Mouse (Mus musculus) MEL (cell line): Measurements from ENCODE around the gene Ccdc187. TPM values are rescaled to one million over a fixed set of nuclear protein-coding genes. Genes with fewer than 3 reads are reported as not detected.

Experiments used
- DNase-seq: peaks from one replicate; pipeline ENCODE4 v3.0.0; 2011; ENCODE audit warnings: low read depth, low spot score
- H3K27ac ChIP-seq: 2 replicates; pipeline ENCODE4 v1.5.1; 2012; ENCODE audit warnings: low read depth, mild to moderate bottlenecking, control low read depth, low read length, moderate library complexity; ENCODE audit not compliant: control insufficient read depth
- H3K27me3 ChIP-seq, 2 experiments: fragments of 150-350 bp in 1 of 2; sonication (generic) in 1 of 2; 2 replicates each; pipeline ENCODE4 v1.6.1; 2012; ENCODE audit warnings: low read length in 2 of 2, mild to moderate bottlenecking in 2 of 2, improper control_type of control experiment in 1 of 2, moderate library complexity in 1 of 2; ENCODE audit not compliant: insufficient read depth in 2 of 2, control insufficient read depth in 1 of 2
- H3K36me3 ChIP-seq, 2 experiments: 2 replicates each; pipeline ENCODE4 v1.6.1; 2012 to 2014; ENCODE audit warnings: low read length in 2 of 2, improper control_type of control experiment in 1 of 2, inconsistent platforms in 1 of 2, mild to moderate bottlenecking in 1 of 2; ENCODE audit not compliant: insufficient read depth in 2 of 2, control insufficient read depth in 1 of 2
- H3K4me1 ChIP-seq, 2 experiments: fragments of 150-350 bp in 1 of 2; sonication (generic) in 1 of 2; 2 replicates each; pipeline ENCODE4 v1.6.1; 2012; ENCODE audit warnings: low read length in 2 of 2, improper control_type of control experiment in 1 of 2, mild to moderate bottlenecking in 1 of 2; ENCODE audit not compliant: insufficient read depth in 2 of 2, control insufficient read depth in 1 of 2
- H3K4me3 ChIP-seq, 2 experiments: fragments of 150-350 bp in 1 of 2; sonication (generic) in 1 of 2; 2 replicates each; pipeline ENCODE4 v1.5.1; 2012; ENCODE audit warnings: low read depth in 2 of 2, low read length in 2 of 2, mild to moderate bottlenecking in 2 of 2, moderate library complexity in 2 of 2, control low read depth in 1 of 2, improper control_type of control experiment in 1 of 2; ENCODE audit not compliant: control insufficient read depth in 1 of 2, insufficient read depth in 1 of 2
- H3K79me2 ChIP-seq: 2 replicates; pipeline ENCODE4 v1.6.1; 2012; ENCODE audit warnings: mild to moderate bottlenecking, low read length, moderate library complexity; ENCODE audit not compliant: control insufficient read depth, poor library complexity, insufficient read depth
- H3K9ac ChIP-seq: 2 replicates; pipeline ENCODE4 v1.6.1; 2012; ENCODE audit warnings: low read depth, mild to moderate bottlenecking, control low read depth, low read length, moderate library complexity; ENCODE audit not compliant: control insufficient read depth, poor library complexity, severe bottlenecking
- H3K9me3 ChIP-seq: fragments of 150-350 bp; sonication (generic); replicated peaks from 2 replicates; pipeline ENCODE4 v1.6.1; 2012; ENCODE audit warnings: mild to moderate bottlenecking, low read length, improper control_type of control experiment, moderate library complexity; ENCODE audit not compliant: insufficient read depth
- CHD1 ChIP-seq: IDR thresholded peaks from 2 replicates; pipeline ENCODE4 v1.6.1; 2012; ENCODE audit warnings: low read depth, mild to moderate bottlenecking, inconsistent platforms, low read length, improper control_type of control experiment
- E2F4 ChIP-seq: IDR thresholded peaks from 2 replicates; pipeline ENCODE4 v1.6.1; 2011; ENCODE audit warnings: low read depth, low read length, improper control_type of control experiment, borderline replicate concordance
- ELF1 ChIP-seq: IDR thresholded peaks from 2 replicates; pipeline ENCODE4 v1.6.1; 2014; ENCODE audit warnings: low read depth, mild to moderate bottlenecking, inconsistent platforms, low read length, improper control_type of control experiment, moderate library complexity
- ETS1 ChIP-seq: IDR thresholded peaks from 2 replicates; pipeline ENCODE4 v1.6.1; 2012; ENCODE audit warnings: low read depth, mild to moderate bottlenecking, inconsistent platforms, low read length, improper control_type of control experiment, moderate library complexity
- GABPA ChIP-seq: IDR thresholded peaks from 2 replicates; pipeline ENCODE4 v1.6.1; 2012; ENCODE audit warnings: low read depth, mild to moderate bottlenecking, inconsistent platforms, low read length, improper control_type of control experiment, moderate library complexity
- GATA1 ChIP-seq: IDR thresholded peaks from 2 replicates; pipeline ENCODE4 v1.6.1; 2011; ENCODE audit warnings: low read depth, low read length, improper control_type of control experiment
- HCFC1 ChIP-seq: IDR thresholded peaks from 2 replicates; pipeline ENCODE4 v1.6.1; 2012; ENCODE audit warnings: low read depth, mild to moderate bottlenecking, inconsistent platforms, low read length, improper control_type of control experiment, moderate library complexity
- JUND ChIP-seq: IDR thresholded peaks from 2 replicates; pipeline ENCODE4 v1.6.1; 2011; ENCODE audit warnings: low read depth, mild to moderate bottlenecking, improper control_type of control experiment, low read length
- KAT2A ChIP-seq: conservative IDR thresholded peaks from 2 replicates; pipeline ENCODE4 v1.6.1; 2012; ENCODE audit warnings: low read depth, low read length, improper control_type of control experiment, inconsistent platforms
- MAFK ChIP-seq: IDR thresholded peaks from 2 replicates; pipeline ENCODE4 v1.6.1; 2011; ENCODE audit warnings: low read depth, mild to moderate bottlenecking, low read length, improper control_type of control experiment, borderline replicate concordance
- MAX ChIP-seq: IDR thresholded peaks from 2 replicates; pipeline ENCODE4 v1.6.1; 2011; ENCODE audit warnings: low read length, improper control_type of control experiment
- MAZ ChIP-seq: IDR thresholded peaks from 2 replicates; pipeline ENCODE4 v1.6.1; 2012; ENCODE audit warnings: low read depth, mild to moderate bottlenecking, inconsistent platforms, low read length, improper control_type of control experiment
- MXI1 ChIP-seq: IDR thresholded peaks from 2 replicates; pipeline ENCODE4 v1.6.1; 2011; ENCODE audit warnings: mild to moderate bottlenecking, low read depth, low read length, improper control_type of control experiment
- NELFE ChIP-seq: IDR thresholded peaks from 2 replicates; pipeline ENCODE4 v1.6.1; 2011; ENCODE audit warnings: low read depth, low read length, improper control_type of control experiment
- NRF1 ChIP-seq: IDR thresholded peaks from 2 replicates; pipeline ENCODE4 v1.6.1; 2014; ENCODE audit warnings: low read depth, mild to moderate bottlenecking, inconsistent platforms, low read length, improper control_type of control experiment, moderate library complexity; ENCODE audit not compliant: poor library complexity, insufficient read depth, severe bottlenecking
- POLR2A ChIP-seq, 2 experiments: IDR thresholded peaks; 2 replicates each; pipeline ENCODE4 v1.6.1; 2011 to 2012; ENCODE audit warnings: low read length in 2 of 2, mild to moderate bottlenecking in 2 of 2, control low read depth in 1 of 2, improper control_type of control experiment in 1 of 2, low read depth in 1 of 2, moderate library complexity in 1 of 2; ENCODE audit not compliant: control insufficient read depth in 1 of 2, insufficient read depth in 1 of 2, poor library complexity in 1 of 2
- POLR2AphosphoS2 ChIP-seq: IDR thresholded peaks from 2 replicates; pipeline ENCODE4 v1.6.1; 2011; ENCODE audit warnings: low read length, improper control_type of control experiment
- RAD21 ChIP-seq: IDR thresholded peaks from 2 replicates; pipeline ENCODE4 v1.6.1; 2011; ENCODE audit warnings: mild to moderate bottlenecking, low read depth, low read length, improper control_type of control experiment
- RCOR1 ChIP-seq: IDR thresholded peaks from 2 replicates; pipeline ENCODE4 v1.6.1; 2012; ENCODE audit warnings: low read depth, mild to moderate bottlenecking, inconsistent platforms, low read length, improper control_type of control experiment
- SIN3A ChIP-seq: IDR thresholded peaks from 2 replicates; pipeline ENCODE4 v1.6.1; 2012; ENCODE audit warnings: low read length, improper control_type of control experiment, inconsistent platforms
- SMC3 ChIP-seq: IDR thresholded peaks from 2 replicates; pipeline ENCODE4 v1.6.1; 2011; ENCODE audit warnings: low read depth, low read length, improper control_type of control experiment
- TBP ChIP-seq: IDR thresholded peaks from 2 replicates; pipeline ENCODE4 v1.8.0; 2011; ENCODE audit warnings: low read depth, low read length, improper control_type of control experiment
- TCF12 ChIP-seq: IDR thresholded peaks from 2 replicates; pipeline ENCODE4 v1.6.1; 2014; ENCODE audit warnings: low read depth, mild to moderate bottlenecking, inconsistent platforms, low read length, improper control_type of control experiment, moderate library complexity
- ZC3H11A ChIP-seq: IDR thresholded peaks from 2 replicates; pipeline ENCODE4 v1.6.1; 2012; ENCODE audit warnings: low read depth, mild to moderate bottlenecking, inconsistent platforms, low read length, improper control_type of control experiment
- ZKSCAN1 ChIP-seq: IDR thresholded peaks from 2 replicates; pipeline ENCODE4 v1.6.1; 2012; ENCODE audit warnings: low read depth, mild to moderate bottlenecking, inconsistent platforms, low read length, improper control_type of control experiment, moderate library complexity
- ZMIZ1 ChIP-seq: IDR thresholded peaks from 2 replicates; pipeline ENCODE4 v1.6.1; 2012; ENCODE audit warnings: low read depth, mild to moderate bottlenecking, inconsistent platforms, low read length, improper control_type of control experiment, moderate library complexity
- polyA plus RNA-seq, 2 experiments: library from polyadenylated mRNA; stranded (reverse) in 1 of 2; unstranded in 1 of 2; fragments of >175 nt in 1 of 2; fragments of >200 nt in 1 of 2; gene quantifications; 2 replicates each; pipeline versions ENCODE4 v1.2.1 to v1.2.4; 2012; ENCODE audit warnings: low replicate concordance in 2 of 2, low read depth in 1 of 2; ENCODE audit not compliant: insufficient read length in 2 of 2, insufficient read depth in 1 of 2, missing spikeins in 1 of 2
- total RNA-seq: library from RNA; depleted of rRNA; stranded (reverse); fragments of 300-350 nt; gene quantifications from 2 replicates; pipeline ENCODE4 v1.2.3, GENCODE M21; 2012

The Ccdc187 gene
- total and polyA plus RNA-seq, 3 experiments: not detected

DNA sequence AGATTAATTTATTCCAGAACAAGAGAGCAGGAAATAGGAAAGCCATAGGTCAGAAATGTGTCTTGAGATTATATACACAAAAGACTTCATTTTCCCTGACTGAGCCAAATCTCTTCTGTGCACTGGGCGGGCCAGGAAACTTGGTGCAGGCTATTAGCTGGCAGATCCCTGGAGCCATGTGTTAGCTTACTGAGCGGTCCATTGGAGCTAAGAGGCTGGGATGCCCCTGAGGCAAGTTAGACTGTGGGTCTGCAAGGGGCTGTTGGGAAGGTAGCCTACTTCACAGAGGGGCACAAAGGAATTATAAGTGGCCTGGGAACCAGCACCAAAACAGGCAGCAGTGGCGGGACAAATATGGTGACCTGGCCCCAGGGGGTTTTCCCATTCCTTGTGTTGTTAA is 53.5 kb downstream of the Ccdc187 start:
- H3K9ac ChIP-seq: no peak overlapping the region
- no peak overlapping the region for H3K4me3 ChIP-seq
- peaks cover 0 to 4% of the 10 kb centered on the region in 2 experiments; a peak in 2 of 4 replicates for H3K4me1 ChIP-seq
- TF ChIP-seq CHD1 (no peak), ELF1 (no peak), SIN3A (no peak)
- no peak for DNase-seq
- no peaks in the 10 kb centered on the region for H3K9me3 ChIP-seq
- peaks cover 0 to 7% of the 10 kb centered on the region in 2 experiments; a peak in 2 of 4 replicates for H3K36me3 ChIP-seq
- no peak overlapping the region for H3K27ac ChIP-seq
- H3K27me3 ChIP-seq: peaks cover 5% of the 10 kb centered on the region in 2 experiments; a peak in 3 of 4 replicates
- H3K79me2 ChIP-seq: peaks cover 8% of the 10 kb centered on the region; the same call in 1 of the 2 replicates

GRCm38 (mm10) chr2:26240330-26240729 is 54.0 kb downstream of the Ccdc187 start:
- H3K9me3 ChIP-seq: no peaks in the 10 kb centered on the region
- H3K4me1 ChIP-seq: peaks cover 0 to 9% of the 10 kb centered on the region in 2 experiments; a peak in 2 of 4 replicates
- H3K9ac ChIP-seq: no peak overlapping the region
- no peak overlapping the region for H3K4me3 ChIP-seq
- H3K36me3 ChIP-seq: peaks cover 0 to 11% of the 10 kb centered on the region in 2 experiments; a peak in 2 of 4 replicates
- H3K27ac ChIP-seq: no peak overlapping the region
- no peak for DNase-seq
- peaks cover 8% of the 10 kb centered on the region; the same call in 1 of the 2 replicates for H3K79me2 ChIP-seq
- H3K27me3 ChIP-seq: peaks cover 5% of the 10 kb centered on the region in 2 experiments; a peak in 3 of 4 replicates
- TF ChIP-seq MAFK: no peak
- no peak for TF ChIP-seq MAZ
- no peak for TF ChIP-seq GABPA
- TF ChIP-seq MAX: no peak
- no peak for TF ChIP-seq POLR2AphosphoS2
- no peak for TF ChIP-seq TCF12
- no peak for TF ChIP-seq ELF1
- no peak for TF ChIP-seq ZKSCAN1
- TF ChIP-seq SIN3A: no peak

DNA sequence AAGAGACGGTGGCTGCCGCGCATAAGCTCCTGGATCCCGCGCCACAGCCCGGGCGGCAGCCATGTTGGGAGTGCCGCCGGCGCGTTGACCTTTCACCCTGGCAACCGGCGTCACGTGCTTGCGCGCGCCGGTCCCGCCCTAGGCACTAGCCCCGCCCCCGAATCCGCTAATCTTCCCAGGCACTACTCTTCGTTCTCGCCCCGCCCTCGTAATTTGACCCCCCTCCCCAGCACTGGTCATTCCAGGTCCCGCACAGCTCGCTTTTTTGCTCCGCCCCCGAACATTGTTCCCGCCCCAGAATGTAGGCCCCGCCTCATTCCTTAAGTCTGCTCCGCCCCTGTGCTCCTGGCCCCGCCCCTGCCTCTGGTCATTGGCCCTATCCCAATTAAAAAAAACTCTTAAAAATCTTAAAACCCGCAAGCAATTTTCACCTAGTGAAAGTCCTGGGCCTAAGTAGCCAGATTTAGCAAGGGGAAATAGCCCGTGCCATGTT is 57.0 kb downstream of the Ccdc187 start, which contains the start of gene Qsox2:
TSS of gene Qsox2 (minus strand) at position 236 of the 493 bp plus-strand sequence.
- Histone ChIP-seq H3K27ac (peak within 1 kb of the TSS; percentile 11; the same call in 1 of the 2 replicates), H3K79me2 (peaks cover 9% of the 10 kb centered on the region), H3K4me1 (peaks cover 5 to 23% of the 10 kb centered on the region in 2 experiments; a peak in 3 of 4 replicates), H3K4me3 (peak within 1 kb of the TSS; percentile 74 to 89), H3K9me3 (no peaks in the 10 kb centered on the region), H3K27me3 (peaks cover 5% of the 10 kb centered on the region in 2 experiments; a peak in 3 of 4 replicates), H3K9ac (peak within 1 kb of the TSS; percentile 94), H3K36me3 (peaks cover 0 to 24% of the 10 kb centered on the region in 2 experiments; a peak in 2 of 4 replicates)
- DNase-seq: peak; percentile 94
- TF ChIP-seq SMC3: no peak
- no peak for TF ChIP-seq E2F4
- peak; percentile 62 for TF ChIP-seq TCF12
- TF ChIP-seq MXI1: peak; percentile 78; the same call in 1 of the 2 replicates
- peak; percentile 33 to 81; a peak in 2 of 4 replicates for TF ChIP-seq POLR2A (IDR thresholded peaks at IDR 0.05; ENCODE audit: control insufficient read depth in 1 of 2, insufficient read depth in 1 of 2, low read depth in 1 of 2, low read length in 2 of 2, poor library complexity in 1 of 2)
- TF ChIP-seq ZKSCAN1: peak; percentile 45; the same call in 1 of the 2 replicates
- TF ChIP-seq NRF1: peak; percentile 61
- no peak for TF ChIP-seq JUND
- TF ChIP-seq SIN3A: peak; percentile 82
- TF ChIP-seq TBP: peak; percentile 38; the same call in 1 of the 2 replicates
- no peak for TF ChIP-seq ZC3H11A
- peak; percentile 80 for TF ChIP-seq NELFE
- TF ChIP-seq KAT2A: no peak; the same call in 1 of the 2 replicates
- TF ChIP-seq ETS1: no peak
- no peak for TF ChIP-seq RCOR1
- TF ChIP-seq GATA1: no peak
- peak; percentile 77 for TF ChIP-seq HCFC1
- no peak for TF ChIP-seq RAD21
- 0 out of 2 replicates have a peak, but pooled peaks have one; percentile 33 for TF ChIP-seq ZMIZ1
